Mouse (Mus musculus) E14TG2a.4 (cell line): Measurements from ENCODE around the gene Xpot.

Experiments used
- H3K27me3 ChIP-seq: 2 replicates; pipeline ENCODE4 v1.6.1; 2014; ENCODE audit warnings: low read length, control low read depth; ENCODE audit not compliant: insufficient read depth
- H3K36me3 ChIP-seq: 2 replicates; pipeline ENCODE4 v1.6.1; 2014; ENCODE audit warnings: low read length, control low read depth; ENCODE audit not compliant: insufficient read depth
- H3K4me1 ChIP-seq: replicated peaks from 2 replicates; pipeline ENCODE4 v1.6.1; 2014; ENCODE audit warnings: low read depth, low read length, control low read depth
- H3K4me3 ChIP-seq: replicated peaks from 2 replicates; pipeline ENCODE4 v1.5.1; 2014; ENCODE audit warnings: mild to moderate bottlenecking, low read length
- H3K9me3 ChIP-seq: 2 replicates; pipeline ENCODE4 v1.6.1; 2014; ENCODE audit warnings: low read length, control low read depth
- CTCF ChIP-seq: conservative IDR thresholded peaks from 2 replicates; pipeline ENCODE4 v1.5.1; 2014; ENCODE audit warnings: low read length
- NANOG ChIP-seq: IDR thresholded peaks from 2 replicates; pipeline ENCODE4 v1.6.1; 2014; ENCODE audit warnings: borderline replicate concordance, low read length, mixed read lengths
- POU5F1 ChIP-seq: IDR thresholded peaks from 2 replicates; pipeline ENCODE4 v1.6.1; 2014; ENCODE audit warnings: low read length, borderline replicate concordance

The Xpot gene

GRCm38 (mm10) chr10:121556263-121556662 is 69.9 kb downstream of the Xpot start:
- no peak for TF ChIP-seq NANOG
- peak; percentile 31 for TF ChIP-seq CTCF
- TF ChIP-seq POU5F1, result no peak
- H3K36me3 ChIP-seq, result peaks cover 92% of the 10 kb centered on the region
- H3K9me3 ChIP-seq, result no peaks in the 10 kb centered on the region
- H3K4me3 ChIP-seq, result no peak overlapping the region
- peaks cover 9% of the 10 kb centered on the region for H3K4me1 ChIP-seq
- no peaks in the 10 kb centered on the region for H3K27me3 ChIP-seq

GRCm38 (mm10) chr10:121550334-121550733 is 75.8 kb downstream of the Xpot start:
- no peaks in the 10 kb centered on the region for H3K27me3 ChIP-seq
- peaks cover 80% of the 10 kb centered on the region for H3K36me3 ChIP-seq
- no peaks in the 10 kb centered on the region for H3K9me3 ChIP-seq
- no peak for TF ChIP-seq POU5F1
- no peak for TF ChIP-seq NANOG
- no peak for TF ChIP-seq CTCF
- peaks cover 15% of the 10 kb centered on the region for H3K4me1 ChIP-seq
- H3K4me3 ChIP-seq, result no peak overlapping the region

- H3K9me3 ChIP-seq, result no peaks in the 10 kb centered on the region
- H3K4me3 ChIP-seq, result no peak overlapping the region
- H3K4me1 ChIP-seq, result peaks cover 15% of the 10 kb centered on the region
- no peaks in the 10 kb centered on the region for H3K27me3 ChIP-seq
- peaks cover 77% of the 10 kb centered on the region for H3K36me3 ChIP-seq
- TF ChIP-seq CTCF (no peak), POU5F1 (no peak), NANOG (no peak)
These were observed 76.5 kb downstream of the Xpot start for GRCm38 (mm10) chr10:121549670-121550069.

- Histone ChIP-seq H3K4me1 (peaks cover 14% of the 10 kb centered on the region), H3K9me3 (no peaks in the 10 kb centered on the region), H3K36me3 (peaks cover 53% of the 10 kb centered on the region), H3K27me3 (no peaks in the 10 kb centered on the region), H3K4me3 (no peak overlapping the region)
- TF ChIP-seq CTCF, result no peak
- TF ChIP-seq POU5F1, result no peak
- no peak for TF ChIP-seq NANOG
These were observed 79.0 kb downstream of the Xpot start for GRCm38 (mm10) chr10:121547162-121547561.

GRCm38 (mm10) chr10:121543577-121543976 is 82.6 kb downstream of the Xpot start:
- TF ChIP-seq CTCF (no peak), NANOG (no peak), POU5F1 (no peak)
- Histone ChIP-seq H3K4me3 (no peak overlapping the region), H3K4me1 (peaks cover 19% of the 10 kb centered on the region), H3K9me3 (no peaks in the 10 kb centered on the region), H3K36me3 (peaks cover 20% of the 10 kb centered on the region), H3K27me3 (no peaks in the 10 kb centered on the region)

GRCm38 (mm10) chr10:121542156-121542555 is 84.0 kb downstream of the Xpot start:
- peaks cover 18% of the 10 kb centered on the region for H3K36me3 ChIP-seq
- no peaks in the 10 kb centered on the region for H3K9me3 ChIP-seq
- peak overlapping the region; percentile 70 for H3K4me3 ChIP-seq

More at GRCm38 (mm10) chr10:121542156-121542555, 84.0 kb downstream of the Xpot start:
- peaks cover 15% of the 10 kb centered on the region for H3K4me1 ChIP-seq
- H3K27me3 ChIP-seq, result no peaks in the 10 kb centered on the region
- TF ChIP-seq NANOG (no peak), POU5F1 (no peak)
